Mouse (Mus musculus): ENCODE measurements around the gene Asxl1. TPM values are rescaled to one million over a fixed set of nuclear protein-coding genes. Genes with fewer than 3 reads are reported as not detected.

Gene Asxl1
- polyA plus RNA-seq, 1 experiment from 2014 or later, result 14.2 TPM

- peaks cover 47% of the 10 kb centered on the region for H3K36me3 ChIP-seq (replicated peaks)
- H3K27me3 ChIP-seq (ENCODE audit: poor library complexity, severe bottlenecking), result no peaks in the 10 kb centered on the region
- H3K4me3 ChIP-seq, result no peak overlapping the region
- WGBS, result 94% methylated on average over 5 of the region's 5 CpGs
- H3K27ac ChIP-seq, result no peak overlapping the region
- H3K9me3 ChIP-seq, result no peaks in the 10 kb centered on the region
- DNase-seq (ENCODE audit: extremely low spot score, low spot score), result no peak
- peaks cover 3% of the 10 kb centered on the region for H3K4me1 ChIP-seq
Measured at GRCm38 (mm10) chr2:153332271-153332670, 13.4 kb upstream of the Asxl1 start.

GRCm38 (mm10) chr2:153332981-153333380 is 12.6 kb upstream of the Asxl1 start:
- DNase-seq (ENCODE audit: extremely low spot score, low spot score), result no peak
- Histone ChIP-seq H3K4me1 (peaks cover 10% of the 10 kb centered on the region), H3K9me3 (no peaks in the 10 kb centered on the region), H3K4me3 (no peak overlapping the region), H3K36me3 (replicated peaks) (peaks cover 46% of the 10 kb centered on the region), H3K27ac (no peak overlapping the region), H3K27me3 (ENCODE audit: poor library complexity, severe bottlenecking) (no peaks in the 10 kb centered on the region)
- 94% methylated on average over 3 of the region's 3 CpGs for WGBS

GRCm38 (mm10) chr2:153333822-153334232 is 11.8 kb upstream of the Asxl1 start:
- Histone ChIP-seq H3K27ac (no peak overlapping the region), H3K36me3 (replicated peaks) (peaks cover 40% of the 10 kb centered on the region), H3K27me3 (ENCODE audit: poor library complexity, severe bottlenecking) (no peaks in the 10 kb centered on the region), H3K4me1 (peaks cover 10% of the 10 kb centered on the region), H3K4me3 (no peak overlapping the region), H3K9me3 (no peaks in the 10 kb centered on the region)
- 94% methylated on average over 6 of the region's 6 CpGs for WGBS
- DNase-seq (ENCODE audit: extremely low spot score, low spot score), result no peak

- H3K27me3 ChIP-seq (ENCODE audit: poor library complexity, severe bottlenecking), result no peaks in the 10 kb centered on the region
- peaks cover 38% of the 10 kb centered on the region for H3K36me3 ChIP-seq (replicated peaks)
- 83% methylated on average over 3 of the region's 3 CpGs for WGBS
- H3K9me3 ChIP-seq, result no peaks in the 10 kb centered on the region
- no peak overlapping the region for H3K27ac ChIP-seq
- H3K4me3 ChIP-seq, result no peak overlapping the region
- peaks cover 10% of the 10 kb centered on the region for H3K4me1 ChIP-seq
- DNase-seq (ENCODE audit: extremely low spot score, low spot score), result no peak
Measured at GRCm38 (mm10) chr2:153334281-153334680, 11.3 kb upstream of the Asxl1 start.

- Histone ChIP-seq H3K27ac (no peak overlapping the region), H3K27me3 (ENCODE audit: poor library complexity, severe bottlenecking) (no peaks in the 10 kb centered on the region), H3K4me3 (no peak overlapping the region), H3K9me3 (no peaks in the 10 kb centered on the region), H3K36me3 (replicated peaks) (peaks cover 20% of the 10 kb centered on the region), H3K4me1 (peaks cover 10% of the 10 kb centered on the region)
- DNase-seq (ENCODE audit: extremely low spot score, low spot score), result no peak
- 81% methylated on average over 2 of the region's 2 CpGs for WGBS
Measured at GRCm38 (mm10) chr2:153336117-153336516, 9.5 kb upstream of the Asxl1 start.

GRCm38 (mm10) chr2:153338361-153339350 is 7.0 kb upstream of the Asxl1 start:
- no peak for DNase-seq (ENCODE audit: extremely low spot score, low spot score)
- Histone ChIP-seq H3K27ac (no peak overlapping the region), H3K27me3 (ENCODE audit: poor library complexity, severe bottlenecking) (no peaks in the 10 kb centered on the region), H3K4me3 (no peak overlapping the region), H3K4me1 (peaks cover 10% of the 10 kb centered on the region), H3K36me3 (replicated peaks) (peaks cover 6% of the 10 kb centered on the region; the same call in 1 of the 2 replicates), H3K9me3 (no peaks in the 10 kb centered on the region)
- WGBS, result 93% methylated on average over 9 of the region's 9 CpGs

- Histone ChIP-seq H3K4me1 (peaks cover 18% of the 10 kb centered on the region), H3K36me3 (replicated peaks) (peaks cover 6% of the 10 kb centered on the region; the same call in 1 of the 2 replicates), H3K27me3 (ENCODE audit: poor library complexity, severe bottlenecking) (no peaks in the 10 kb centered on the region), H3K27ac (no peak overlapping the region), H3K4me3 (no peak overlapping the region), H3K9me3 (no peaks in the 10 kb centered on the region)
- WGBS, result 93% methylated on average over 6 of the region's 6 CpGs
- no peak for DNase-seq (ENCODE audit: extremely low spot score, low spot score)
Measured at GRCm38 (mm10) chr2:153342166-153342565, 3.5 kb upstream of the Asxl1 start.

- peaks cover 6% of the 10 kb centered on the region; the same call in 1 of the 2 replicates for H3K36me3 ChIP-seq (replicated peaks)
- WGBS, result 91% methylated on average over 3 of the region's 3 CpGs
- no peaks in the 10 kb centered on the region for H3K27me3 ChIP-seq (ENCODE audit: poor library complexity, severe bottlenecking)
- no peak overlapping the region for H3K4me3 ChIP-seq
- no peak overlapping the region for H3K27ac ChIP-seq
- no peaks in the 10 kb centered on the region for H3K9me3 ChIP-seq
- no peak for DNase-seq (ENCODE audit: extremely low spot score, low spot score)
- H3K4me1 ChIP-seq, result peaks cover 18% of the 10 kb centered on the region
Measured at GRCm38 (mm10) chr2:153342602-153343001, 3.0 kb upstream of the Asxl1 start.

- peaks cover 6% of the 10 kb centered on the region; the same call in 1 of the 2 replicates for H3K36me3 ChIP-seq (replicated peaks)
- H3K9me3 ChIP-seq, result no peaks in the 10 kb centered on the region
- H3K27ac ChIP-seq, result no peak overlapping the region
- H3K27me3 ChIP-seq (ENCODE audit: poor library complexity, severe bottlenecking), result no peaks in the 10 kb centered on the region
- no peak overlapping the region for H3K4me3 ChIP-seq
- DNase-seq (ENCODE audit: extremely low spot score, low spot score), result no peak
- H3K4me1 ChIP-seq, result peaks cover 20% of the 10 kb centered on the region
Measured at GRCm38 (mm10) chr2:153343191-153343590, 2.4 kb upstream of the Asxl1 start.

GRCm38 (mm10) chr2:153345071-153345453 is 567 bp upstream of the Asxl1 start:
- peak overlapping the region; percentile 88 for H3K4me3 ChIP-seq
- no peaks in the 10 kb centered on the region for H3K9me3 ChIP-seq
- H3K36me3 ChIP-seq (replicated peaks), result peaks cover 17% of the 10 kb centered on the region
- H3K4me1 ChIP-seq, result peaks cover 35% of the 10 kb centered on the region
- WGBS, result 8% methylated on average over 11 of the region's 11 CpGs
- peak overlapping the region; percentile 100 for H3K27ac ChIP-seq
- no peak for DNase-seq (ENCODE audit: extremely low spot score, low spot score)
- H3K27me3 ChIP-seq (ENCODE audit: poor library complexity, severe bottlenecking), result no peaks in the 10 kb centered on the region

- peak; percentile 77 for DNase-seq (ENCODE audit: extremely low spot score, low spot score)
- Histone ChIP-seq H3K36me3 (replicated peaks) (peaks cover 31% of the 10 kb centered on the region), H3K9me3 (no peaks in the 10 kb centered on the region), H3K27ac (peak overlapping the region; percentile 100), H3K4me1 (peaks cover 47% of the 10 kb centered on the region), H3K27me3 (ENCODE audit: poor library complexity, severe bottlenecking) (no peaks in the 10 kb centered on the region), H3K4me3 (peak overlapping the region; percentile 88)
- under 1% methylated on average over 58 of the region's 76 CpGs for WGBS
Measured at GRCm38 (mm10) chr2:153346221-153347182, 873 bp downstream of the Asxl1 start.

- no peaks in the 10 kb centered on the region for H3K27me3 ChIP-seq (ENCODE audit: poor library complexity, severe bottlenecking)
- no peaks in the 10 kb centered on the region for H3K9me3 ChIP-seq
- peaks cover 34% of the 10 kb centered on the region for H3K36me3 ChIP-seq (replicated peaks)
- H3K4me3 ChIP-seq, result peak overlapping the region; percentile 88
- no peak for DNase-seq (ENCODE audit: extremely low spot score, low spot score)
- H3K4me1 ChIP-seq, result peaks cover 47% of the 10 kb centered on the region
- H3K27ac ChIP-seq, result peak overlapping the region; percentile 100
- WGBS, result 21% methylated on average over 9 of the region's 9 CpGs
Measured at GRCm38 (mm10) chr2:153347183-153347781, 1.7 kb downstream of the Asxl1 start.

Data from forebrain, embryonic 10.5 days (tissue).